Mouse (Mus musculus) hematopoietic stem cell, adult 5-6 weeks (primary cell): ENCODE data around the gene Cct5. TPM values are rescaled to one million over a fixed set of nuclear protein-coding genes. Genes with fewer than 3 reads are reported as not detected.

Source experiments
- ATAC-seq, 2 experiments: fragments of 125-278 bp in 1 of 2; replicated peaks in 1 of 2; 2 replicates each; pipeline ENCODE4 v1.8.0; 2016 to 2017; ENCODE audit warnings: inconsistent platforms in 2 of 2, mild to moderate bottlenecking in 2 of 2, moderate number of reproducible peaks in 2 of 2, low read depth in 1 of 2, moderate TSS enrichment in 1 of 2; ENCODE audit not compliant: low FRiP score in 2 of 2, poor library complexity in 2 of 2, severe bottlenecking in 2 of 2, insufficient read depth in 1 of 2, low TSS enrichment in 1 of 2
- total RNA-seq: library from RNA; stranded (forward); fragments of 172-1452, 232-1000 nt; gene quantifications from 2 replicates; pipeline ENCODE4 v1.2.3, GENCODE M21; 2017

Gene Cct5
- total RNA-seq, 1 experiment from 2014 or later: 486 TPM

DNA sequence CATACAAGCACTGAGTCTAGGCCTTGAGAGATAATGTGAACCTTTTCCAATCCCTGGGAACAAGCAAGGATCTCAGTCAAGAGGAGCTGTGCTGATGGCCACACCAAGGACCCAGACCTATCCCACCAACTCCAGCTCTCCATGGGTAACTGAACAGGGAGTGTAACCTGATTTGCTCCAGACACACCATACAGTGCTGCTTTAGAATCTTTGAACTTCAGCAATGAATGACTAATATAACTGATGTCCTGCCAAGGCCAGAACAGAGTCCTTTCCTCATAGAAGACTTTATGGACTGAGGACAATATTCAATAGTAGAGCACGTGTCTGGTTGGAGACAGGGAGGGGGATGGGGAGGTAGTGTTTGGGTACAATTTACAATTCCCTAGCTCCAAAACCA, 56.5 kb downstream of the Cct5 start:
- no peak for ATAC-seq

DNA sequence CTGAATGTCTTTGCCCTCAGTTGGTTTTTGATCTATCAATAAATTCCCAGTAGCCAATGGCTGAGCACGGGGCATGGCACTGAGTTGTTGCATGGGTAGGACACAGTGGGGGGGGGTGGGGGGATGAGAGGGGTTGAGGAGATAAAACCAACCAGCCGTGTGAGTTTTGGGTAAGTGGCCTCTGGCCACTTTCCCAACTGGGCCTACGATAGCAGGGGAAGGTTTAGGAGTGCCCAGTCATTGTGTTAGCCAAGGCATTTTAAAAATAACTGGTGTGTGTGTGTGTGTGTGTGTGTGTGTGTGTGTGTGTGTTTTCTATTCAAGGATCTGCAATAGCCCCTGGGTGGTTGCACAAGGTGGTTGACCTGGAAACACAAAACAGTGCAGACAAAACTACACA, 58.4 kb downstream of the Cct5 start:
- ATAC-seq: no peak

DNA sequence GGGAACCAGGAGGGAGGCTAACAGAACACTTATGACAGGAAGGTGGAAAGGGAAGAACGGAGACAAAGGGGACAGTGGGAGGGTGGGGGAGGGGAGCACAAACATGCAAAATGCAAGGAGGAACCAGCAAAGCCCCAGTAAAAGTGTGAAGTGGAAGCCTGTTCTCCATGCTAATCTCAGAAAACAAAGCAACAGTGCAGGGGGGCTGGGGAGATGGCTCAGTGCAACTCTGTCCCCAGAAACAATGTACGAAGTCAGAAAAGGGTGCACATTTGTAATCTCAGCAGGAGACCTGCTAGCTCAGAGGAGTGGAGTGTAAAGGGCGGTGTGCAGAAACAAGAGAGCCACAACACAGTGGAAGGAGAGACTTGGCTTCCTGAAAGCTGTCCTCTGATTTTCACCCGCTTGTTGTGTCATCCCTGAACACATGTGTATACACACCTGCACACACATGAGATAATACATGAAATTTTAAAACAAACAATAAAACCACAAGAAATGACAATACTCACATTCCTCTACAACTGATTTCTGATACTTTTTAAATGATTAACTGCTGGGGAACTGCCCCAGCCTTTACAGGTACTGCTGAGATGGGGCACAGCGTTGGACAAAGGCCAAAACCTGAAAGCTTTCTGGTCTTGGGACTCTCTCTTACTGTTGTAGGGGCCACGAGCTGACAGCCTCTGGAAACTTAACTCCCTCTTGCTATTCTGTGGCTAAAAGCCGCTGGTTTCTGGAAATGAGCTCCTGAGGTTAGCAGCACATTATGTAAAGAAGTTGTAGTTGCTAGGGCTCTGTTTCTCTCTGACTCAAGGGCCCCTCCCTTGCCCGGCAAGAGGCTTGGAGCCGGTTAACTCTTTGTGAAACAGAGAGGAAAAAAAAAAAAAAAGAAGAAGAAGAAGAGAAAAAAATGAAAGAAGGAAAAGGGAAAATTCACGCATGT, 59.3 kb downstream of the Cct5 start:
- ATAC-seq: peak; percentile 81 to 83

Other genes with a start within 250 kb of the Cct5 start
- 7.3 and 7.4 TPM in 2 replicates for gene Ankrd33b, start 234.1 kb downstream of the Cct5 start, total RNA-seq
- gene Ropn1l, start 148.1 kb downstream of the Cct5 start, total RNA-seq: 3.4 TPM in 1 of 2 replicates, not detected in the other
- 59.5 and 62.7 TPM in 2 replicates for gene March6, start 70.8 kb downstream of the Cct5 start, total RNA-seq
- 1.1 TPM in 1 of 2 replicates, not detected in the other for gene Cmbl, start 36.4 kb downstream of the Cct5 start, total RNA-seq
- gene Fam173b, start within 50 bp of the Cct5 start, total RNA-seq: 2.8 and 5.9 TPM in 2 replicates